Mouse (Mus musculus) brain, embryonic 14.5 days (tissue): ENCODE measurements around the gene Ablim1.

Experiments used
- CTCF ChIP-seq: fragments of 200-500 bp; IDR thresholded peaks from 2 replicates; pipeline ENCODE4 v1.5.1; 2012; ENCODE audit warnings: inconsistent platforms, mild to moderate bottlenecking, moderate library complexity, borderline replicate concordance; ENCODE audit not compliant: insufficient read depth, insufficient read length; ENCODE audit errors: extremely low read depth
- POLR2A ChIP-seq: fragments of 200-500 bp; IDR thresholded peaks from 2 replicates; pipeline ENCODE4 v1.6.1; 2012; ENCODE audit warnings: mild to moderate bottlenecking, inconsistent platforms, borderline replicate concordance; ENCODE audit not compliant: poor library complexity, insufficient read depth, insufficient read length, severe bottlenecking; ENCODE audit errors: extremely low read depth

DNA sequence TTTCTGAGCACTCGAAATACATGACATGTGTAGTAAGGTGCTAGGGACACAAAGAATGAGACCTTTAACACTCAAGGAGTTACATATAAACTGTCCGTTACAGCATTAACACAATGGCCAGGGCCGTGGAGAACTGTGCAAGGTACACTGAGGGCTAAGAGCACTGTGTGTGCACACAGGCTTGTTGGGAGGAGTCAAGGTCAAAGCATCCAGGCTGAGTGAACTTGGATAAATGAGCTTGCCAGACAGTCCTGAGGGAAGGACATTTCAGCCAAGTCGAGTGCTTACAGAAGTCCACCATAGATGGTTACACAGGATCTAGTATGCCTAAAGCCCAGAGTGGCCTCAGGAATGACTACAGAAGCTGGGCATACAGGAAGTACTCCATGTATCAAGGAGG lies 319.3 kb downstream of the Ablim1 start:
- TF ChIP-seq POLR2A (no peak), CTCF (no peak)
